Comparison of ENCODE assay signal across 8 mouse cellular contexts in genomic region chr12:86189601-86190323, GRCm38 (mm10). TPM values are rescaled to one million over a fixed set of nuclear protein-coding genes. Genes with fewer than 3 reads are reported as not detected.
DNase-seq lines count a peak whose midpoint lies in the region; ATAC-seq and TF ChIP-seq lines count a peak whose summit lies in the region.
"Had no signal": no experiment of that assay in that cellular context is flagged by ENCODE, and none has a peak within 500 bp of the region (broad histone marks: within the 10 kb centered on the region; RNA-seq: fewer than 3 reads in every experiment).

No protein-coding gene starts in this region.

- no peaks in the 10 kb centered on the region for H3K9me3 ChIP-seq in kidney, postnatal 0 days (replicated peaks; ENCODE audit: low read length)
- H3K9me3 ChIP-seq in E14TG2a.4 (ENCODE audit: low read length) = no peaks in the 10 kb centered on the region
- H3K9me3 ChIP-seq: embryonic facial prominence, embryonic 12.5 days had no signal

- no peak overlapping the region for H3K9ac ChIP-seq in kidney, postnatal 0 days (ENCODE audit: low read depth, low read length)
- H3K9ac ChIP-seq: embryonic facial prominence, embryonic 12.5 days had no signal

- TF ChIP-seq CTCF in kidney, postnatal 0 days (IDR thresholded peaks at IDR 0.05; ENCODE audit: low read depth) = no peak
- no peak for TF ChIP-seq CTCF in kidney, adult 2 months (conservative IDR thresholded peaks at IDR 0.05; ENCODE audit: insufficient read depth, insufficient read length, low read depth, low read length)
- TF ChIP-seq CTCF in E14TG2a.4 (conservative IDR thresholded peaks at IDR 0.05; ENCODE audit: low read length) = no peak

- no peaks in the 10 kb centered on the region for H3K4me1 ChIP-seq in kidney, postnatal 0 days (replicated peaks; ENCODE audit: insufficient read depth, low read length)
- no peaks in the 10 kb centered on the region for H3K4me1 ChIP-seq in kidney, adult 2 months (ENCODE audit: control insufficient read depth, insufficient read depth, low read length)
- peaks cover 36% of the 10 kb centered on the region for H3K4me1 ChIP-seq in E14TG2a.4 (replicated peaks; ENCODE audit: low read depth, low read length)

- H3K36me3 ChIP-seq in kidney, postnatal 0 days (ENCODE audit: insufficient read depth, low read length) = no peaks in the 10 kb centered on the region
- no peaks in the 10 kb centered on the region for H3K36me3 ChIP-seq in kidney, adult 2 months (ENCODE audit: control insufficient read depth, insufficient read depth, low read length)
- H3K36me3 ChIP-seq in E14TG2a.4 (ENCODE audit: insufficient read depth, low read length) = no peaks in the 10 kb centered on the region
- H3K36me3 ChIP-seq: embryonic facial prominence, embryonic 12.5 days had no signal

- H3K27ac ChIP-seq in kidney, postnatal 0 days = no peak overlapping the region
- H3K27ac ChIP-seq in kidney, adult 2 months (ENCODE audit: insufficient read depth, low read depth, low read length) = no peak overlapping the region
- H3K27ac ChIP-seq: embryonic facial prominence, embryonic 12.5 days had no signal

- no peak for TF ChIP-seq POLR2A in kidney, adult 2 months (IDR thresholded peaks at IDR 0.05; ENCODE audit: low read depth, low read length)

- 22% methylated on average over 19 of the region's 19 CpGs for WGBS in kidney, postnatal 0 days
- WGBS in kidney, adult 2 months = 26% methylated on average over 19 of the region's 19 CpGs

- no peaks in the 10 kb centered on the region for H3K27me3 ChIP-seq in kidney, postnatal 0 days (ENCODE audit: insufficient read depth, low read length)
- no peaks in the 10 kb centered on the region for H3K27me3 ChIP-seq in kidney, adult 2 months (replicated peaks; ENCODE audit: control insufficient read depth, insufficient read depth, low read length)
- H3K27me3 ChIP-seq in E14TG2a.4 (ENCODE audit: insufficient read depth, low read length) = peaks cover 2% of the 10 kb centered on the region; the same call in 1 of the 2 replicates
- H3K27me3 ChIP-seq: embryonic facial prominence, embryonic 12.5 days had no signal

- ATAC-seq in kidney, postnatal 0 days (replicated peaks; ENCODE audit: low FRiP score, low read depth) = no peak

- no peak overlapping the region for H3K4me2 ChIP-seq in kidney, postnatal 0 days (ENCODE audit: low read length)
- H3K4me2 ChIP-seq: embryonic facial prominence, embryonic 12.5 days had no signal

- DNase-seq in kidney, postnatal 0 days (ENCODE audit: low spot score) = peak; percentile 69
- no peak for DNase-seq in kidney, adult 2 months
- peak; percentile 14 to 34 for DNase-seq in B cell, adult 2 months
- DNase-seq in liver = peak; percentile 37
- DNase-seq in T-cell, adult 2 months (ENCODE audit: low spot score) = no peak
- DNase-seq in adrenal gland, adult 18-20 months (ENCODE audit: low spot score in 2 of 2) = no peak

- H3K4me3 ChIP-seq in kidney, postnatal 0 days (replicated peaks; ENCODE audit: low read depth, low read length) = no peak overlapping the region
- no peak overlapping the region for H3K4me3 ChIP-seq in kidney, adult 2 months (ENCODE audit: insufficient read depth, low read depth, low read length)
- H3K4me3 ChIP-seq in E14TG2a.4 (replicated peaks; ENCODE audit: low read length) = peak overlapping the region; percentile 67
- H3K4me3 ChIP-seq: embryonic facial prominence, embryonic 12.5 days had no signal

RNA-seq across cellular contexts. Expression of gene Gpatch2l, which starts 51.9 kb away (rescaled TPM):
- polyA plus RNA-seq in kidney, postnatal 0 days (2015; fragmentation: Nextera tagmentation; extraction: Ambion mirVana) = 10.6 and 10.8 TPM in 2 replicates
- polyA plus RNA-seq in kidney, adult 2 months (2012; rRNA removed) = 8.1 and 9.2 TPM in 2 replicates
- total RNA-seq in adrenal gland, adult 18-20 months (2021) = 10 to 100 TPM; 18.6 to 20.3 TPM

Comparison
In these comparisons a context has a peak if more than half of its experiments do, and no peak if none do; other contexts are left out.
1. DNase-seq: peak in kidney, postnatal 0 days (single experiment), B cell, adult 2 months (2 of 2) and liver (single experiment); none in kidney, adult 2 months (single experiment), T-cell, adult 2 months (single experiment) and adrenal gland, adult 18-20 months (0 of 2).